Mouse (Mus musculus) megakaryocyte, adult 5-6 weeks (primary cell): ENCODE results near the gene Vcp. TPM values are rescaled to one million over a fixed set of nuclear protein-coding genes. Genes with fewer than 3 reads are reported as not detected.

ENCODE experiments used
- ATAC-seq: 2 replicates; pipeline ENCODE4 v1.8.0; 2016; ENCODE audit warnings: mild to moderate bottlenecking, inconsistent platforms; ENCODE audit not compliant: poor library complexity, severe bottlenecking
- total RNA-seq, 2 experiments: library from RNA; stranded (forward) in 1 of 2; stranded (reverse) in 1 of 2; fragments of 153-499, 151-499 nt in 1 of 2; fragments of 221-1000, 200-1000 nt in 1 of 2; gene quantifications; 2 replicates each; pipeline versions ENCODE4 v1.2.3 to v1.2.4; 2015 to 2017

Vcp gene
- total RNA-seq, 2 experiments from 2014 or later = 86.4 to 165 TPM

GRCm38 (mm10) chr4:42948527-42948926 lies 51.8 kb downstream of the Vcp start:
- no peak for ATAC-seq

DNA sequence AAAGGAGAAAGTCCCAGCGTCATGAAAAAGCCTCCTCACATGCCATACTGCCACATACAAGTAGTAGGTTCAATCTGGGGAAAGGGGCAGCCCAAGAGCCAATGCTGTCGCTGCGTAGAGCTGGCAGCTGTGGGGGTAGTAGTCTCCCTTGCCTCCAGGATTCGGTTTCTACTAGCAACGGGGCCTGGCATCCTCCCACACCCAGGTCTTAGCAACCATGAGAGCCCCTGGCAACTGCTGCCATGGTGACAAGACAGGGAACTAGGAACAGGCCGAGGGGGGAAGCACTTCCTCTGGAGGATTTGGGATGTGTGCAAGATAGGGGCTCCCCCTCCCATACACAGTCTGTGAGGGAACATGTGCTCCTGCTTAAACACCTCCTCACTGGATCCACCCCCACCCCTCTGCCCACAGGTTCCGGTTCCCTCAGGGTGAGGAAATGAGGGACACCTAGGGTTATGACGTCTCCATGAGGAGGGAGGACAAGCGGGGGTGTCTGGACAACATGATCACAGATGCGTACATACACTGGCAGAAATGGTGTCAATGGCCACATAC lies 53.5 kb downstream of the Vcp start:
- ATAC-seq = no peak

DNA sequence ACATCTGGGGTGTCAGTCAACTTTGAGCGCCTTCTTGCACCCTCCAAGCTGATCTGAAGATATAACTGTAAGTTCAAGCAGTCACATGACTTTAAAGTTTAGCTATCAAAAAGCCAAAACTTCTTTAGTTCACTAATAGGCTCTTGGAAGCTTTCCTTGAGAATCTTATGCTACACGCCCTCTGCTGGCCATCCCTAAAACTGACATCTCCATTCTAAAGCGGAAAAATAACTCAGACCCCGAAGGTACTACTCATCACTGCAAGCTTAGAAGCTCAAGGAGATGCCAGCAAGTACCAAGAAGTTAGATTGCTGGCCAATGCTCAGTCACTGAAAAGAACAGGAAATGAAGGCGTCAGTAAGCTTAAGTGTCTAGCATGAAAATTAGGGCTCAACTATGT lies 54.4 kb downstream of the Vcp start:
- ATAC-seq = no peak

DNA sequence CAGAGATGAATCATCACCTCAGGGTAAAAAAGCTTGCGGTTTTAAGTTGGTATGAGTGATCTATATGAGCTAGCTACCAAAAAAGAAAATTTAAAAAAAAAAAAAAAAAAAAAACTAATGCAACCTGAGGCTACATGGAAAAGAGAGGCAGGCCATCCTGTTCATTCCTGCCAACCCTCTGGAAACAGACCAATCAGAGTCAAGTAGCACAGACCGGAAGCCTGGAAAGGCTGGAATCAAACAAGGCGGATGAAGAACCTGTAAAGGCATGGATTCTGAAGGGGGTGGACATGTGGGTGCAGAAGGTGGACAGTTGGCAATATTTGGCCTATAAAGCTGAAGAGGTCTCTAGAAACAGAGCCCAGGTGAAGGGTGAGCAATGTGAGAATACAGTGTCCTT lies 54.9 kb downstream of the Vcp start:
- ATAC-seq = no peak

DNA sequence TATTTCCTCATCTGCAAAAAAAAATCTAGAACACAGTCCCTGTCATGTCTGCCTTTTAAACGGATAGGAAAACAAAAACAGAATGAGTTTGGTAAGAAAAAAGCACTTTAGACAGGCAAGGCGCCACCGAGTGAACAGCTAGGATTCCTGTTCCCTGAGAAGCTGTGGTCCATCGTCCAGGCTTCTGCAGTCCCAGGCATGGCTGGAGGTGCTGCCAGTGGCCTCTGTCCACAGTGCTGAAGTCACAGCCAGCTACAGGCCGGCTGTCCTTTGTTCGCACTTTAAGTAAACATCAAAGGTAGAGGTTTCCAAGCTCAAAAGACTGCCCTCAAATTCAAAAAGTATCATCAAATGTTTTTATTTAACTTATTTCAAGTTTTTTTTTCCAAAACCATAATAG lies 55.3 kb downstream of the Vcp start:
- ATAC-seq = no peak

DNA sequence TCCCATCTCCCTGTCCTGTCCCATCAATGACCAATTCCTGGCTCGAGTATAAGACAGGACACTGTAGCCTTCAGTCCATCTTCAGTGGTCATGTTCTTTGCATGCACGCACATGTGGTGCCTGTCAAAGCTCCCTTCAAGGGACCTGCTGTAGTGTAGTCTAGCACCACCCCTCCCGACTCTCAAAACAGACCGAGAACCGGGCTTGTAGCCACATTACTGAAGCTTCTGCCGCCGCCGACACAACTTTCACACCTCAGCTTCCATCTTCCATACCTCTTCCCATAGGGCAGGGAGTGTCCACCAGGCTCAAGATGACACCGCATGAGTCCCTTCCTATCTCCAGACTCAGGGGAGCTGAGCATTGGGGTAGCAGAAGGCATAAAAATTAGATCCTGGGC lies 56.1 kb downstream of the Vcp start:
- no peak for ATAC-seq

- ATAC-seq = no peak
Measured at GRCm38 (mm10) chr4:42943341-42943740, 57.0 kb downstream of the Vcp start.

DNA sequence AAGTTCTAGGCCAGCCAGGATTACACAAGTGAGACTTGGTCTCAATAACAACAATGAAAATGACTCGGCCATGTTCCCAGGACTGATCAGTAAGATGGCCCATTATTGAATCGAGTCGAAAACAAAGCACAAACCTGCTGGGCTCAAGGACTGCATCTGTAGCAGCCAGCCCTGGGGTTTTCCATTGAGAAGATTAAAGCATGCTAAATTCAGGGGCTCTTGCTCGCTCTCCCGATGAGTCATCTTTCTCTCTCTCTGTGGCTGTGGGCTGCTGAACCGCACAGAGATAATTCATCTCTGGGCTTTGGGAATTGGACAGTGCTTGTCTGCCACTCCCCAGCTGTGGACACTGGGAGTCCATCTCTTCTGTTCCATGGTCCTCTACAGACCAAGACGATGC lies 58.9 kb downstream of the Vcp start:
- ATAC-seq = no peak

GRCm38 (mm10) chr4:42933630-42934029 lies 66.7 kb downstream of the Vcp start:
- ATAC-seq = peak; percentile 90

DNA sequence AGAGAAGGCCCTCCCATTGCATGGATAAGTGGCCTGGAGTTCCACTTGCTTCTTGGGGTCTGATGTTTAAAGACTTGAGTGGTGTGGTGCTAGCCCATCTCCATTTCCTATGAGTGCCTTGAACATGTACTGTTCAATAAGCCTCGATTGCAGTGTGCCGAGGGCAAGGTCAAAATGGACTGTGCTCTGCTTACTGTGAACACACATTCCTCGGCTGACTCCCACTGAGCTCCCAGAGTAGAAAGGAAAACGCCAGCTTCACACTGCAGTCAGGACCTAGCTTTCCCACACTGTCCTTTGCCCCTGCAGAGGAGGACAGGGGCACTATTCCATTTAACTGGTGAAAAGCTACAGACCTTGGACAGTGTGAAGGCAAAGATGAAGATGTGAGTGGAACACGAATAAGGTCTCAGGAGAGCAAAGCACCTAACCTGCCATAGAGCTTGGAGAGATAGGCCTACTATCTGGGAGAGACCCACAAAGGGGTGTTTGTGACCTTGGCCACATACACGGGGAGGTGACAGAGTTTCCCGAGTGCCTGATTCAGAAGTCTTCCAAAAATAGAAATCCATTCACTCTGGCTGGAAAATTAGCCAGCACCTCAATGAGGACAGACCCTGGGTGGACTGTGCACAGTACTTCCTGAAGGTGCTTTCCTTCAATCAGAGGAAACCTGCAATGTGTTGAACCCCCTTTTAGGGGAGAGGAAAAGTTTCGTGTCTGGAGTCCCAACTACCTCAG lies 67.9 kb downstream of the Vcp start:
- no peak for ATAC-seq

Other genes with a start within 250 kb of the Vcp start
- gene Ccl19, start 243.9 kb downstream of the Vcp start, total RNA-seq (2015) = not detected in 2 replicates
- not detected in 2 replicates for gene Ccl19, start 243.9 kb downstream of the Vcp start, total RNA-seq (2017)
- gene Ccl21a, start 226.5 kb downstream of the Vcp start, total RNA-seq (2015) = not detected in 2 replicates
- not detected in 2 replicates for gene Ccl21a, start 226.5 kb downstream of the Vcp start, total RNA-seq (2017)
- 0.11 TPM in 1 of 2 replicates, not detected in the other for gene Fam205a1, start 146.6 kb downstream of the Vcp start, total RNA-seq (2015)
- gene Fam205a1, start 146.6 kb downstream of the Vcp start, total RNA-seq (2017) = not detected in 2 replicates
- not detected in 2 replicates for gene Gm12394, start 143.7 kb downstream of the Vcp start, total RNA-seq (2015)
- not detected in 2 replicates for gene Gm12394, start 143.7 kb downstream of the Vcp start, total RNA-seq (2017)
- not detected in 2 replicates for gene Fam205c, start 126.3 kb downstream of the Vcp start, total RNA-seq (2015)
- gene Fam205c, start 126.3 kb downstream of the Vcp start, total RNA-seq (2017) = not detected in 2 replicates
- not detected in 2 replicates for gene Phf24, start 83.8 kb downstream of the Vcp start, total RNA-seq (2015)
- gene Phf24, start 83.8 kb downstream of the Vcp start, total RNA-seq (2017) = under 0.01 TPM in 1 of 2 replicates, not detected in the other
- 5.4 and 6.0 TPM in 2 replicates for gene Dnajb5, start 50.7 kb downstream of the Vcp start, total RNA-seq (2015)
- 2.6 and 6.3 TPM in 2 replicates for gene Dnajb5, start 50.7 kb downstream of the Vcp start, total RNA-seq (2017)
- not detected in 2 replicates for gene 1700022I11Rik, start 30.9 kb downstream of the Vcp start, total RNA-seq (2015)
- gene 1700022I11Rik, start 30.9 kb downstream of the Vcp start, total RNA-seq (2017) = not detected in 2 replicates
- 11.3 and 12.5 TPM in 2 replicates for gene Fancg, start 10.0 kb upstream of the Vcp start, total RNA-seq (2015)
- 13.0 and 14.3 TPM in 2 replicates for gene Fancg, start 10.0 kb upstream of the Vcp start, total RNA-seq (2017)
- 7.9 and 9.7 TPM in 2 replicates for gene Pigo, start 25.3 kb upstream of the Vcp start, total RNA-seq (2015)
- 5.6 and 11.1 TPM in 2 replicates for gene Pigo, start 25.3 kb upstream of the Vcp start, total RNA-seq (2017)
- gene Stoml2, start 31.2 kb upstream of the Vcp start, total RNA-seq (2015) = 70.8 and 77.7 TPM in 2 replicates
- gene Stoml2, start 31.2 kb upstream of the Vcp start, total RNA-seq (2017) = 62.3 and 79.3 TPM in 2 replicates
- gene Fam214b, start 45.7 kb upstream of the Vcp start, total RNA-seq (2015) = 14.2 and 15.4 TPM in 2 replicates
- gene Fam214b, start 45.7 kb upstream of the Vcp start, total RNA-seq (2017) = 31.7 and 33.6 TPM in 2 replicates
- 0.16 TPM in 2 replicates for gene Unc13b, start 58.4 kb upstream of the Vcp start, total RNA-seq (2015)
- gene Unc13b, start 58.4 kb upstream of the Vcp start, total RNA-seq (2017) = 0.24 and 0.48 TPM in 2 replicates